Mouse (Mus musculus): ENCODE results near the gene Maneal. TPM values are rescaled to one million over a fixed set of nuclear protein-coding genes. Genes with fewer than 3 reads are reported as not detected.

Maneal gene
- total and polyA plus RNA-seq, 3 experiments: 0.08 TPM; not detected in 2

DNA sequence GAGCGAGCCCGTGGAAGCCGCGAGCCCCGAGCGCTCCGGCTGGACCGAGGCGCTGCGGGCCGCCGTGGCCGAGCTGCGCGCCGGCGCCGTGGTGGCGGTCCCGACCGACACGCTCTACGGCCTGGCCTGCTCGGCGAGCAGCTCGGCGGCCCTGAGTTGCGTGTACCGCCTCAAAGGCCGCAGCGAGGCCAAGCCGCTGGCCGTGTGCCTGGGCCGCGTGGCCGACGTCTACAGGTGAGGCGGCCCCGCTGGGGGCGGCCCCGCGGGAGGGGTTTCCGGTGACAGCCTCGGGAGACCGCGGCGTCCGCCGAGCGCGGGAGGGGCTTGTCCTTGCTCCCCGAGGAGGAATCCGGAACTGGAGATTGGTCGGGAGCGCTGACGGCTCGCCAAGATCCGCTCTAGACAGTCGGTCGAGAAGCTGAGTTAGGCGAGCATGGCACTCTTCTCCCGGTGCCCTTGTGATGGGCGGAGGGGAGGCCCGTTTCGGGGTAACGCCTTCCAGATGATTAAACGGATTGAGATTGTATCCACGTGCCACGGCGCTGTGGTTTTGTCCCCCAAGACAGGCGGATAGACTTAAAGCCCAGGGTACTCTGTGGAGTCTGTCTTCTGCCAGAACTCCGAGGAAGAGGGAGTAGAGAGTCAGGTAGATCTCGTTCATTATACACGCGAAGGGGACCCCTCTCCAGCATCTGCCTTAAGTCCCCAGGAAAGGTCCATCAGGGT lies 10.9 kb downstream of the Maneal start, which contains the start of gene 1110065P20Rik:
Gene 1110065P20Rik (minus strand): TSS at position 264 of the 726 bp plus-strand sequence.
- Histone ChIP-seq H3K9ac (ENCODE audit: control insufficient read depth, low read depth, low read length, poor library complexity, severe bottlenecking) (peak within 1 kb of the TSS; percentile 99), H3K79me2 (ENCODE audit: control insufficient read depth, insufficient read depth, low read length, poor library complexity) (peaks cover 42% of the 10 kb centered on the region), H3K4me3 (ENCODE audit: control insufficient read depth in 1 of 2, insufficient read depth in 1 of 2, low read depth in 2 of 2, low read length in 2 of 2) (peak within 1 kb of the TSS; percentile 92 to 98), H3K4me1 (ENCODE audit: control insufficient read depth in 1 of 2, insufficient read depth in 2 of 2, low read length in 2 of 2) (peaks cover 0 to 16% of the 10 kb centered on the region in 2 experiments; a peak in 3 of 4 replicates), H3K36me3 (ENCODE audit: control insufficient read depth in 1 of 2, insufficient read depth in 2 of 2, low read length in 2 of 2) (peaks cover 17 to 18% of the 10 kb centered on the region in 2 experiments; a peak in 3 of 4 replicates), H3K27ac (ENCODE audit: control insufficient read depth, low read depth, low read length) (peak within 1 kb of the TSS; percentile 78), H3K27me3 (ENCODE audit: control insufficient read depth in 1 of 2, insufficient read depth in 2 of 2, low read length in 2 of 2) (no peaks in the 10 kb centered on the region), H3K9me3 (replicated peaks; ENCODE audit: insufficient read depth, low read length) (no peaks in the 10 kb centered on the region)
- TF ChIP-seq MAX (IDR thresholded peaks at IDR 0.05; ENCODE audit: low read length) (peak; percentile 55; the same call in 1 of the 2 replicates), MYC (IDR thresholded peaks at IDR 0.05; ENCODE audit: low read depth, low read length) (peak; percentile 47; the same call in 1 of the 2 replicates), USF1 (IDR thresholded peaks at IDR 0.05; ENCODE audit: low read depth, low read length) (no peak; the same call in 1 of the 2 replicates), MAZ (IDR thresholded peaks at IDR 0.05; ENCODE audit: low read depth, low read length) (no peak; the same call in 1 of the 2 replicates), ELF1 (IDR thresholded peaks at IDR 0.05; ENCODE audit: low read depth, low read length) (peak; percentile 48; the same call in 1 of the 2 replicates), KAT2A (conservative IDR thresholded peaks at IDR 0.05; ENCODE audit: low read depth, low read length) (no peak), POLR2A (IDR thresholded peaks at IDR 0.05; ENCODE audit: control insufficient read depth in 1 of 2, insufficient read depth in 1 of 2, low read depth in 1 of 2, low read length in 2 of 2, poor library complexity in 1 of 2) (peak; percentile 3 to 62; a peak in 1 of 4 replicates), NELFE (IDR thresholded peaks at IDR 0.05; ENCODE audit: low read depth, low read length) (peak; percentile 48), MXI1 (IDR thresholded peaks at IDR 0.05; ENCODE audit: low read depth, low read length) (peak; percentile 90), SIN3A (IDR thresholded peaks at IDR 0.05; ENCODE audit: low read length) (peak; percentile 64), ZC3H11A (IDR thresholded peaks at IDR 0.05; ENCODE audit: low read depth, low read length) (no peak), BHLHE40 (IDR thresholded peaks at IDR 0.05; ENCODE audit: borderline replicate concordance, low read depth, low read length) (peak; percentile 75; the same call in 1 of the 2 replicates)
- peak; percentile 87 for DNase-seq (ENCODE audit: low read depth, low spot score)

- Histone ChIP-seq H3K36me3 (ENCODE audit: control insufficient read depth in 1 of 2, insufficient read depth in 2 of 2, low read length in 2 of 2) (peaks cover 17 to 18% of the 10 kb centered on the region in 2 experiments; a peak in 3 of 4 replicates), H3K79me2 (ENCODE audit: control insufficient read depth, insufficient read depth, low read length, poor library complexity) (peaks cover 42% of the 10 kb centered on the region), H3K9ac (ENCODE audit: control insufficient read depth, low read depth, low read length, poor library complexity, severe bottlenecking) (peak within 1 kb of the TSS; percentile 99), H3K9me3 (replicated peaks; ENCODE audit: insufficient read depth, low read length) (no peaks in the 10 kb centered on the region), H3K4me1 (ENCODE audit: control insufficient read depth in 1 of 2, insufficient read depth in 2 of 2, low read length in 2 of 2) (peaks cover 0 to 16% of the 10 kb centered on the region in 2 experiments; a peak in 3 of 4 replicates), H3K27me3 (ENCODE audit: control insufficient read depth in 1 of 2, insufficient read depth in 2 of 2, low read length in 2 of 2) (no peaks in the 10 kb centered on the region), H3K4me3 (ENCODE audit: control insufficient read depth in 1 of 2, insufficient read depth in 1 of 2, low read depth in 2 of 2, low read length in 2 of 2) (peak within 1 kb of the TSS; percentile 92 to 98), H3K27ac (ENCODE audit: control insufficient read depth, low read depth, low read length) (peak within 1 kb of the TSS; percentile 78)
- peak; percentile 96 for DNase-seq (ENCODE audit: low read depth, low spot score)
- TF ChIP-seq MEF2A (IDR thresholded peaks at IDR 0.05; ENCODE audit: extremely low read depth, insufficient replicate concordance, low read depth, low read length, poor library complexity, severe bottlenecking): no peak
- TF ChIP-seq SMC3 (IDR thresholded peaks at IDR 0.05; ENCODE audit: low read depth, low read length): no peak
- TF ChIP-seq ZMIZ1 (IDR thresholded peaks at IDR 0.05; ENCODE audit: low read depth, low read length): no peak
- no peak for TF ChIP-seq MYB (IDR thresholded peaks at IDR 0.05; ENCODE audit: low read depth, low read length)
- 0 out of 2 replicates have a peak, but pooled peaks have one; percentile 33 for TF ChIP-seq TCF12 (IDR thresholded peaks at IDR 0.05; ENCODE audit: low read depth, low read length)
- TF ChIP-seq RAD21 (IDR thresholded peaks at IDR 0.05; ENCODE audit: low read depth, low read length): no peak
- no peak for TF ChIP-seq GABPA (IDR thresholded peaks at IDR 0.05; ENCODE audit: low read depth, low read length)
- peak; percentile 77 to 83; a peak in 2 of 4 replicates for TF ChIP-seq POLR2A (IDR thresholded peaks at IDR 0.05; ENCODE audit: control insufficient read depth in 1 of 2, insufficient read depth in 1 of 2, low read depth in 1 of 2, low read length in 2 of 2, poor library complexity in 1 of 2)
- no peak for TF ChIP-seq BHLHE40 (IDR thresholded peaks at IDR 0.05; ENCODE audit: borderline replicate concordance, low read depth, low read length)
- TF ChIP-seq JUND (IDR thresholded peaks at IDR 0.05; ENCODE audit: low read depth, low read length): no peak
- peak; percentile 38; the same call in 1 of the 2 replicates for TF ChIP-seq POLR2AphosphoS2 (IDR thresholded peaks at IDR 0.05; ENCODE audit: low read length)
- TF ChIP-seq MAZ (IDR thresholded peaks at IDR 0.05; ENCODE audit: low read depth, low read length): peak; percentile 59; the same call in 1 of the 2 replicates
- peak; percentile 95 for TF ChIP-seq SIN3A (IDR thresholded peaks at IDR 0.05; ENCODE audit: low read length)
- no peak for TF ChIP-seq CHD2 (IDR thresholded peaks at IDR 0.05; ENCODE audit: low read length)
- no peak for TF ChIP-seq MAFK (IDR thresholded peaks at IDR 0.05; ENCODE audit: borderline replicate concordance, low read depth, low read length)
- TF ChIP-seq KAT2A (conservative IDR thresholded peaks at IDR 0.05; ENCODE audit: low read depth, low read length): peak; percentile 69; the same call in 1 of the 2 replicates
- TF ChIP-seq HCFC1 (IDR thresholded peaks at IDR 0.05; ENCODE audit: low read depth, low read length): peak; percentile 91
- TF ChIP-seq ZC3H11A (IDR thresholded peaks at IDR 0.05; ENCODE audit: low read depth, low read length): no peak
- TF ChIP-seq CHD1 (IDR thresholded peaks at IDR 0.05; ENCODE audit: low read depth, low read length): 0 out of 2 replicates have a peak, but pooled peaks have one; percentile 81
- TF ChIP-seq ELF1 (IDR thresholded peaks at IDR 0.05; ENCODE audit: low read depth, low read length): peak; percentile 97
- no peak for TF ChIP-seq POLR2AphosphoS5 (IDR thresholded peaks at IDR 0.05; ENCODE audit: borderline replicate concordance, low read depth, low read length)
Observed at GRCm38 (mm10) chr4:124850261-124850913, 11.6 kb downstream of the Maneal start, which contains the start of gene Yrdc. Gene Yrdc, plus strand, starts transcription at chr4:124850679.

Measured in MEL (cell line).